Mouse (Mus musculus) MEL (cell line): ENCODE results near the gene Epop.

ENCODE experiments used
- CTCF ChIP-seq, 3 experiments: IDR thresholded peaks in 2 of 3; conservative IDR thresholded peaks in 1 of 3; 2 replicates each; pipeline ENCODE4 v1.5.1; 2011 to 2012; ENCODE audit warnings: low read length in 3 of 3, low read depth in 2 of 3, mild to moderate bottlenecking in 2 of 3, improper control_type of control experiment in 1 of 3, inconsistent platforms in 1 of 3, mixed read lengths in 1 of 3, moderate library complexity in 1 of 3; ENCODE audit not compliant: control insufficient read depth in 1 of 3, insufficient read depth in 1 of 3, poor library complexity in 1 of 3, severe bottlenecking in 1 of 3
- TCF12 ChIP-seq: IDR thresholded peaks from 2 replicates; pipeline ENCODE4 v1.6.1; 2014; ENCODE audit warnings: low read depth, mild to moderate bottlenecking, inconsistent platforms, low read length, improper control_type of control experiment, moderate library complexity
- ZKSCAN1 ChIP-seq: IDR thresholded peaks from 2 replicates; pipeline ENCODE4 v1.6.1; 2012; ENCODE audit warnings: low read depth, mild to moderate bottlenecking, inconsistent platforms, low read length, improper control_type of control experiment, moderate library complexity

GRCm38 (mm10) chr11:97677842-97678241 is 48.3 kb upstream of the Epop start:
- TF ChIP-seq TCF12 = no peak
- TF ChIP-seq CTCF (IDR thresholded peaks at IDR 0.05 in 2 of 3, conservative IDR thresholded peaks at IDR 0.05 in 1 of 3; ENCODE audit: control insufficient read depth in 1 of 3, insufficient read depth in 1 of 3, low read depth in 2 of 3, low read length in 3 of 3, poor library complexity in 1 of 3, severe bottlenecking in 1 of 3) = no peak; a peak in 1 of 6 replicates
- no peak for TF ChIP-seq ZKSCAN1
